10 mouse cellular contexts compared by ENCODE assay signal in genomic region chr11:115128483-115128882, GRCm38 (mm10). TPM values are rescaled to one million over a fixed set of nuclear protein-coding genes. Genes with fewer than 3 reads are reported as not detected.
"Had no signal": no experiment of that assay in that cellular context is flagged by ENCODE, and none has a peak within 500 bp of the region (broad histone marks: within the 10 kb centered on the region; RNA-seq: fewer than 3 reads in every experiment).

No protein-coding gene starts in this region.

- DNase-seq: kidney, postnatal 25 days; lung, postnatal 14 days; retina, postnatal 1 day; right cerebral cortex, postnatal 4 days; spleen, adult 18-20 months; thymus, adult 2 months; thymus, postnatal 25 days had no signal

- ATAC-seq: liver, embryonic 12.5 days; midbrain, embryonic 16.5 days had no signal

RNA-seq across cellular contexts. Expression of gene Cd300lf, which starts 5.3 kb away (rescaled TPM):
- polyA plus RNA-seq: neural tube, embryonic 12.5 days had no signal
